Mouse (Mus musculus) neural tube, embryonic 11.5 days (tissue): Measurements from ENCODE around the gene Gga2. TPM values are rescaled to one million over a fixed set of nuclear protein-coding genes. Genes with fewer than 3 reads are reported as not detected.

Experiments used
- ATAC-seq: fragments of 200-750 bp; cut with Nextera tagmentation; 2 replicates; pipeline ENCODE4 v1.8.0; 2017; ENCODE audit warnings: moderate number of reproducible peaks, mild to moderate bottlenecking, moderate TSS enrichment, moderate library complexity; ENCODE audit not compliant: insufficient read depth, low FRiP score, low TSS enrichment
- DNase-seq: peaks from one replicate; pipeline ENCODE4 v3.0.0-alpha.2; 2015; ENCODE audit warnings: low spot score
- H3K27ac ChIP-seq: fragments of 300-500 bp; sonication (generic); 2 replicates; pipeline ENCODE4 v1.5.1; 2014; ENCODE audit warnings: low read depth, mild to moderate bottlenecking, low read length
- H3K27me3 ChIP-seq: fragments of 300-500 bp; sonication (generic); 2 replicates; pipeline ENCODE4 v1.6.1; 2014; ENCODE audit warnings: mild to moderate bottlenecking, low read length, mixed read lengths; ENCODE audit not compliant: control insufficient read depth, insufficient read depth
- H3K36me3 ChIP-seq: fragments of 300-500 bp; sonication (generic); 2 replicates; pipeline ENCODE4 v1.6.1; 2014; ENCODE audit warnings: mild to moderate bottlenecking, low read length, moderate library complexity, mixed read lengths; ENCODE audit not compliant: control insufficient read depth, insufficient read depth
- H3K4me1 ChIP-seq: fragments of 300-500 bp; sonication (generic); 2 replicates; pipeline ENCODE4 v1.6.1; 2014; ENCODE audit warnings: low read length, mixed read lengths; ENCODE audit not compliant: control insufficient read depth, insufficient read depth
- H3K4me2 ChIP-seq: fragments of 300-500 bp; sonication (generic); 2 replicates; pipeline ENCODE4 v1.6.1; 2014; ENCODE audit warnings: low read depth, mild to moderate bottlenecking, moderate library complexity
- H3K4me3 ChIP-seq: fragments of 300-500 bp; sonication (generic); 2 replicates; pipeline ENCODE4 v1.5.1; 2014; ENCODE audit warnings: low read depth, low read length
- H3K9ac ChIP-seq: fragments of 300-500 bp; sonication (generic); 2 replicates; pipeline ENCODE4 v1.6.1; 2014; ENCODE audit warnings: mild to moderate bottlenecking, low read length
- H3K9me3 ChIP-seq: fragments of 300-500 bp; sonication (generic); 2 replicates; pipeline ENCODE4 v1.6.1; 2016; ENCODE audit warnings: low read length; ENCODE audit not compliant: control insufficient read depth
- WGBS: fragments of 180-500 bp; shearing (Covaris S2); extraction: QIAGEN DNeasy Blood & Tissue Kit; methylation state at CpG from one replicate; pipeline ENCODE4 v1.1.7; 2014; 5-methylcytosine and 5-hydroxymethylcytosine counted together
- polyA plus RNA-seq: library from polyadenylated mRNA; unstranded; fragments of >200 nt; fragmentation: Nextera tagmentation; extraction: Ambion mirVana; gene quantifications from 2 replicates; pipeline ENCODE4 v1.2.1, GENCODE M21; 2014

Gene Gga2
- polyA plus RNA-seq, 1 experiment from 2014 or later, result 72.5 TPM

DNA sequence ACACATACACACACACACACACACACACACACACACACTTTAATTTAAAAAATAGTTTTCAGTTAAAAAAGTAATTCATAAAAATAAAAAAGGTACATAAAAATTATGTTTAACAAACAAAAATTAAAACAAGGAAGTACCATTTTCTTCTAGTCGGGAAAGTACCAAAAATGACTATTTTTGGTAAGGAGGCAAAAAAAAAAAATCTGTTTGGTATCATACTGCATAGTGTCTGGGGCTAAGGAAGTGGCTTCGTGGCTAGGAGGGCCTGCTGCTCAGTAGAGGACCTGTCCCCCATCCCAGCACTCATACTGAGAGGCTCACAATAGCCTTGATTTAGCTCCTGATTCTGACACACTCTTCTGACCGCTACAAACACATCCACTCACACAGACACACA, 49.3 kb downstream of the Gga2 start:
- Histone ChIP-seq H3K9ac (no peak overlapping the region), H3K9me3 (no peaks in the 10 kb centered on the region), H3K27me3 (no peaks in the 10 kb centered on the region), H3K4me1 (no peaks in the 10 kb centered on the region), H3K4me2 (no peak overlapping the region), H3K27ac (no peak overlapping the region), H3K4me3 (no peak overlapping the region), H3K36me3 (no peaks in the 10 kb centered on the region; the same call in 1 of the 2 replicates)
- ATAC-seq (no peak), DNase-seq (no peak)
- WGBS, result 87% methylated on average over 3 of the region's 3 CpGs

DNA sequence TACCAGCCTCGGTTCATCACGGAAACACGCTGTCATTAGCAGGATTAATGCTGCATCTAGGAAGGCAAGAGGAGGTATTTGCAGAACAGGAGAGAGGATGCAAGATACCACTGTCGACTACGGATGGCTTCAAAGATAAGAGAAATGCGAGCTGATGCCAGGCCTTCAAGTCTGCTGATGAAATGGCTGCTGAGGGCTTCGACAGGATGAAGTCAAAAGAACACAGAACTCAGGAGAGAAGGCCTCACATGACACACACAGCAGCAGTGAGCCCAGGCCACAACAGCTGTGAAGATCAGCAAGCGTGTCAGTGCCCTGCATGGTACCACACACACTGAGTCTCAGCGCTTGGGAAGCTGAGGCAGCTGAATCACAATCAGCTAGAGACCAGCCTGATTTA, 50.8 kb downstream of the Gga2 start:
- Histone ChIP-seq H3K4me3 (no peak overlapping the region), H3K4me2 (no peak overlapping the region), H3K9me3 (no peaks in the 10 kb centered on the region), H3K27me3 (no peaks in the 10 kb centered on the region), H3K9ac (no peak overlapping the region), H3K4me1 (no peaks in the 10 kb centered on the region), H3K27ac (no peak overlapping the region), H3K36me3 (no peaks in the 10 kb centered on the region; the same call in 1 of the 2 replicates)
- 86% methylated on average over 9 of the region's 9 CpGs for WGBS
- DNase-seq (no peak), ATAC-seq (no peak)

DNA sequence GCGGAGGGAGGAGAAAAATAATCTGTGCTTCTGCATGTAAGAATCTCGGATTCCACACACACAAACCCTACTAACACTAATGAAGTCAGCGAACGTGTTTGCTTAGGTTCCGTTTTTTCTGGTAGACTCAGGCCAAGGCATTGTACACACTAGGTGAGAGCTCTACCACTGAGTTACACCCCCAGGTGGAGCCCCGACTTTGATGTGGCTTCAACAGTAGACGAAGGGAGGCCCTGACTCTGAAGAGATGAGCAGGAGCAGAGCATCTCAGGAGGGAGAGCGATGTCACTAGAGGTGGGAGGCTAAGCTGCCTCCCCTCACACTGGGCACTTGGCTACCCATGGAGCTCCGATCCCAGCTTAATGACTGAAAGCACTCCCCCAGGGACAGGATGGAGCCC, 52.2 kb downstream of the Gga2 start:
- no peaks in the 10 kb centered on the region for H3K4me1 ChIP-seq
- H3K9ac ChIP-seq, result no peak overlapping the region
- WGBS, result 85% methylated on average over 9 of the region's 9 CpGs
- ATAC-seq (no peak), DNase-seq (no peak)
- no peaks in the 10 kb centered on the region for H3K27me3 ChIP-seq
- H3K4me3 ChIP-seq, result no peak overlapping the region
- H3K4me2 ChIP-seq, result no peak overlapping the region
- no peaks in the 10 kb centered on the region for H3K9me3 ChIP-seq
- H3K27ac ChIP-seq, result no peak overlapping the region
- no peaks in the 10 kb centered on the region; the same call in 1 of the 2 replicates for H3K36me3 ChIP-seq

DNA sequence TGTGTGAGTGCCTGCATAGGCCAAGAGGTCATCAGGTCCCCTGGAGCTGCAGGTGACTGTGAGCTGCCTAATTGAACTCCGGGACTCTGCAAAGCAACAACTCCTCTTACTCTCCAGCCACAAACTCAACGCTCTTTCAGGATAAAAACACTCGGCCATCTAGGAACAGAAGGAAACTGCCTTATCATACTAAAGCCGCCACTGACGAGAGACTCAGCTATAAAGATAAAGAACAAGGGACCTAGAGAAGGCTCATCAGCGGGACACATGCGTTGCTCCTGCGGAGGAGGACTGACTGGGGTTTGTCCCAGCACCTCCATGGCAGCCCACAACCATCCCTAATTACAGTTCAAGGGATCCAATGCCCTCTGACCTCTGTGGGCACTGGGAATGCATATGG, 52.8 kb downstream of the Gga2 start:
- H3K36me3 ChIP-seq, result no peaks in the 10 kb centered on the region; the same call in 1 of the 2 replicates
- WGBS, result 90% methylated on average over 8 of the region's 8 CpGs
- no peak overlapping the region for H3K9ac ChIP-seq
- ATAC-seq, result no peak
- no peak overlapping the region for H3K4me2 ChIP-seq
- H3K9me3 ChIP-seq, result no peaks in the 10 kb centered on the region
- DNase-seq, result no peak
- H3K4me3 ChIP-seq, result no peak overlapping the region
- H3K27me3 ChIP-seq, result no peaks in the 10 kb centered on the region
- no peaks in the 10 kb centered on the region for H3K4me1 ChIP-seq
- H3K27ac ChIP-seq, result no peak overlapping the region

DNA sequence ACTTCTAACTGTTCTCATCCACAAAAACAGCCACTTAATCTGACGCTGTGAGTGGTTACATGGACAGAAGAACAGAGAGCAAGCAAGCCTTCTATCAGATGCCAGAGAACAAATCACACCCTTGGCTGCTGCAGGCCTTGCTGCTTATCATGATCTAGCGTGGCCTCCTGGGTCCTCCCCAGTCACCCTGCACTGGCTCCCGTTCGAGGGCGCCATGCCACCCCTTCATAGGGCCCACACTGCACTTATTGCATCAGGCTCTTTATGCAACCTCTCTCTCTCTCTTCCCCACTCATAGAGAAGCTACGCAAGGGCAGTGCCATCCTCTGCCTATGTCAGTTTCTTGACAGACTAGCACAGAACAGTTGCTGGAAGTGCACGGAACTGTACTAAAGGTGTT, 54.9 kb downstream of the Gga2 start:
- no peak for ATAC-seq
- no peak overlapping the region for H3K9ac ChIP-seq
- no peak for DNase-seq
- H3K27ac ChIP-seq, result no peak overlapping the region
- no peaks in the 10 kb centered on the region for H3K9me3 ChIP-seq
- no peaks in the 10 kb centered on the region for H3K27me3 ChIP-seq
- no peak overlapping the region for H3K4me2 ChIP-seq
- no peak overlapping the region for H3K4me3 ChIP-seq
- 92% methylated on average over 7 of the region's 7 CpGs for whole genome bisulfite sequencing
- H3K36me3 ChIP-seq, result no peaks in the 10 kb centered on the region; the same call in 1 of the 2 replicates
- no peaks in the 10 kb centered on the region for H3K4me1 ChIP-seq

DNA sequence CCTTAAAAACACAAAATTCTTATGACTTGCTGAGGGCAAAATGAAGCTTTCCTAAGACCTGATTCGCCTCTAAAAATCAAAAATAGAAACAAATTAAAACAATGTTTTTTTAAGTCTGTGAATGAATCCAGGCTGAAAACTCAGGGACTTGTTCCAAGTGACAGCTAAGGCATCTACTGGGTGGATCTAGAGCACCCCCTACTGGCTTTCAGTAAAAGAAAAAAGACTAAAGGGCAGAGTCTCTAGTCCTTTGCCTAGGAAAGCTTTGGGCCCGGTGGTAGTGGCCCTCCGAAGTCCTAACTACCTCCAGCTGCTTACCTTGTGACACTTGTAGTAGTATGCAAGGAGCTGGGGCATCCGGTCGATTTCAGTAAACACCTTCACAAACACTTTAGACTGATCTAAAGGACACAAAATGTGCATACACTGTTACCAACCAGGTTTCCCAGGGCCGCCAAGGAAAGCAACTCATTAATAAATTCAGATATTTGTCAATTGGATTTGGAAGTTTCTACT, 57.1 kb downstream of the Gga2 start:
- peak; percentile 46 for DNase-seq

DNA sequence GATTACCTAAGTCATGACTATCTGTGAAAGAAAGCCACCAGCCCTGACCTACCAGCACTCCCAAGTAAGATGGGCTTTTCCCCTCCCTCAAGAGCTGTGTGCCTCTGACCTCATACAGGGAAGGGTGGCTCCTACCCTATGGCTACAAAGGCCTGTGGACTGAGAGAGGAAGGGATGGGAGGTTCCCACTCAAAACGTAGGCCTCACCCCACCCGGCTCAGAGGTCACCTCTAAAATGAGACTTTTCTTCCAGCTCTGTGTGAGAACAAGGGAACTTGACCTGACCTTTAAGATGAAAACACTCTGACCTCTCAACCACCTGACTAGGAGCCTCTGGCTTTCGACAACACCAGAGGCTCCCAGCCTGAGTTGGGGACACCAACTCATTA, 58.5 kb downstream of the Gga2 start:
- no peaks in the 10 kb centered on the region for H3K27me3 ChIP-seq
- H3K4me1 ChIP-seq, result no peaks in the 10 kb centered on the region
- H3K4me2 ChIP-seq, result no peak overlapping the region
- H3K36me3 ChIP-seq, result no peaks in the 10 kb centered on the region
- 81% methylated on average over 3 of the region's 3 CpGs for WGBS
- no peaks in the 10 kb centered on the region for H3K9me3 ChIP-seq
- no peak overlapping the region for H3K4me3 ChIP-seq
- no peak for ATAC-seq
- H3K27ac ChIP-seq, result no peak overlapping the region
- no peak for DNase-seq
- H3K9ac ChIP-seq, result no peak overlapping the region

More for the DNA sequence above, 57.1 kb downstream of the Gga2 start:
- Histone ChIP-seq H3K27ac (no peak overlapping the region), H3K4me2 (no peak overlapping the region), H3K27me3 (no peaks in the 10 kb centered on the region), H3K9ac (no peak overlapping the region), H3K36me3 (no peaks in the 10 kb centered on the region), H3K4me1 (no peaks in the 10 kb centered on the region), H3K9me3 (no peaks in the 10 kb centered on the region), H3K4me3 (no peak overlapping the region)
- 71% methylated on average over 6 of the region's 6 CpGs for WGBS
- ATAC-seq, result no peak

DNA sequence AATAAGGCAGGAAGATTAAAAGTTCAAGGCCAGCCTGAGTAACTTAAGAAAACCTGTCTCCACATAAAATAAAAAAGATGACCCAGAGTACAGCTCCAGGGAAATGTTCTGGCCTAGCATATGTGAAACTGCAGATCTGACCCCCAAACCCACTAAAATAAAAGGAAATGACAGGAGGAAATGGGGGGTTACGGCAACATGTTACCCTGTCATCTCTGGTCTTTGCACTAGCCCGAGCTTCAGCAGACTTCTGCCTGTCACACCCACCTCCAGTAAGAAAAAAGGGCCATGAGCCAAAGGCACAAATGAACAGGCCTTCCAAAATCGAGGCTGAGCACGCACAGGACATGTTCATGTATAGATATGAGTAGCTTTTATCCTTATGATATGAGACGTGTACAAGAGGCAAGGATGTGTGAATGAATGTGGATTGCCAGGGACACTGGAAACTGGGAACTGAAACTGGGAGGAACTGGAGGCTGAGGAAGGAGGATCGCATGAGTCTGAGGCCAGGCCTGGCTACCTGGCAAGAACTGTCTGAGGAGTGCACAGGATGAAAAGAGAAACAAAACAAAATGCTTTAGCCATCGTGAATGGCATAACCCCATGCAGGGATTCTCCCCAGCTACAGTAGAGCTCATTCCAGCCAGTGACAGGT, 59.0 kb downstream of the Gga2 start:
- Histone ChIP-seq H3K4me2 (no peak overlapping the region), H3K36me3 (no peaks in the 10 kb centered on the region), H3K9ac (no peak overlapping the region), H3K4me1 (no peaks in the 10 kb centered on the region), H3K4me3 (no peak overlapping the region), H3K27ac (no peak overlapping the region), H3K27me3 (no peaks in the 10 kb centered on the region), H3K9me3 (no peaks in the 10 kb centered on the region)
- DNase-seq (no peak), ATAC-seq (no peak)
- WGBS, result 85% methylated on average over 7 of the region's 7 CpGs

DNA sequence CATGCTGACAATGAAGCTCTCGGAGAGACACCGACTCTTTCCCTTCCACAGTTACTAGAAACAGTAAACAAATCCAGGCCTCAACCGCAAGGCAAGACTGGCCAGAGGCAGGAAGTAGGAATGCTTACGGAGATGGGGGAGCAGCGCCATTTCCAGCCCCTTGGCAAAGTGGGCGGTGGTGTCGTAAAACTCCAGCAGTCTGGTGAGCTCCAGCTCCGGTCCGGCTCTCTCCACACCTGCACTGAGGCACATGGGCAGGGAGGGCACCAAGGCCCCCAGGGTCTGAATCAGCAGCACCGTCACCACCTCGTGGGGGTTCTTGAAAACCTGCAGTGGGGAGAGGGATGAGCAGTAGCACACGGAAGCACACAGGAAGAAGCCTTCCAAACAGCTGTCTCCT, 65.2 kb downstream of the Gga2 start:
- no peaks in the 10 kb centered on the region for H3K4me1 ChIP-seq
- no peak overlapping the region for H3K27ac ChIP-seq
- H3K4me2 ChIP-seq, result no peak overlapping the region
- no peaks in the 10 kb centered on the region for H3K36me3 ChIP-seq
- H3K9ac ChIP-seq, result no peak overlapping the region
- ATAC-seq (no peak), DNase-seq (no peak)
- no peaks in the 10 kb centered on the region for H3K27me3 ChIP-seq
- H3K4me3 ChIP-seq, result no peak overlapping the region
- 58% methylated on average over 12 of the region's 12 CpGs for WGBS
- H3K9me3 ChIP-seq, result no peaks in the 10 kb centered on the region
